Mouse (Mus musculus): ENCODE results near the gene Dusp28. TPM values are rescaled to one million over a fixed set of nuclear protein-coding genes. Genes with fewer than 3 reads are reported as not detected.

Gene Dusp28
- polyA plus RNA-seq, 1 experiment from 2014 or later: 17.5 TPM

- no peak overlapping the region for H3K4me2 ChIP-seq
- H3K27me3 ChIP-seq: no peaks in the 10 kb centered on the region
- no peak for ATAC-seq
- no peak overlapping the region for H3K4me3 ChIP-seq
- H3K9ac ChIP-seq: no peak overlapping the region
- H3K9me3 ChIP-seq (replicated peaks): no peaks in the 10 kb centered on the region
- H3K4me1 ChIP-seq: no peaks in the 10 kb centered on the region
- H3K36me3 ChIP-seq (ENCODE audit: poor library complexity, severe bottlenecking): no peaks in the 10 kb centered on the region
- H3K27ac ChIP-seq: no peak overlapping the region
- WGBS: 81% methylated on average over 5 of the region's 5 CpGs
Observed at GRCm38 (mm10) chr1:92880101-92880500, 26.7 kb upstream of the Dusp28 start.

DNA sequence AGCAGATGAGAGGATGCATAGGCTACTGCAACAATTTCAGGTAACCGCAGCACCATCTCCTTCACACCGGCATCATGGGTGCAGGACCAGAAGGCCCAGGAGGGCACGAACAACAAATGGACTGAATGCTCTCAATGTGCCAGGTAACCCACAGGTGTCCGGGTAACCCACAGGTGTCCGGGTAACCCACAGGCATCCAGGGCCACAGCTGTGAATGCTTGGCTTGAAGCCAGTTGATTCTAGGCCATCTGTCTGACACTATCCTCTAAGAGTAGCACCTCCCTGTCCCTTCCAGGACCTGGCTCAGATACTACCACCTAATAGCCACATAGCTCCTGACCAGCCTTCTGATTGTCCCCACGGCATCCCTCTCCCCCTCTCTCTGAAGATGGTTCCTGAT, 24.8 kb upstream of the Dusp28 start:
- no peaks in the 10 kb centered on the region for H3K27me3 ChIP-seq
- H3K9ac ChIP-seq: no peak overlapping the region
- no peak overlapping the region for H3K27ac ChIP-seq
- H3K4me2 ChIP-seq: no peak overlapping the region
- H3K36me3 ChIP-seq (ENCODE audit: poor library complexity, severe bottlenecking): no peaks in the 10 kb centered on the region
- no peak overlapping the region for H3K4me3 ChIP-seq
- 91% methylated on average over 6 of the region's 6 CpGs for WGBS
- no peaks in the 10 kb centered on the region for H3K9me3 ChIP-seq (replicated peaks)
- ATAC-seq: no peak
- H3K4me1 ChIP-seq: no peaks in the 10 kb centered on the region

- ATAC-seq: no peak
- no peaks in the 10 kb centered on the region for H3K36me3 ChIP-seq (ENCODE audit: poor library complexity, severe bottlenecking)
- H3K9ac ChIP-seq: no peak overlapping the region
- no peaks in the 10 kb centered on the region for H3K9me3 ChIP-seq (replicated peaks)
- 76% methylated on average over 7 of the region's 7 CpGs for WGBS
- no peak overlapping the region for H3K4me2 ChIP-seq
- H3K4me1 ChIP-seq: no peaks in the 10 kb centered on the region
- H3K27ac ChIP-seq: no peak overlapping the region
- no peaks in the 10 kb centered on the region for H3K27me3 ChIP-seq
- no peak overlapping the region for H3K4me3 ChIP-seq
Observed at GRCm38 (mm10) chr1:92888901-92889655, 17.7 kb upstream of the Dusp28 start.

DNA sequence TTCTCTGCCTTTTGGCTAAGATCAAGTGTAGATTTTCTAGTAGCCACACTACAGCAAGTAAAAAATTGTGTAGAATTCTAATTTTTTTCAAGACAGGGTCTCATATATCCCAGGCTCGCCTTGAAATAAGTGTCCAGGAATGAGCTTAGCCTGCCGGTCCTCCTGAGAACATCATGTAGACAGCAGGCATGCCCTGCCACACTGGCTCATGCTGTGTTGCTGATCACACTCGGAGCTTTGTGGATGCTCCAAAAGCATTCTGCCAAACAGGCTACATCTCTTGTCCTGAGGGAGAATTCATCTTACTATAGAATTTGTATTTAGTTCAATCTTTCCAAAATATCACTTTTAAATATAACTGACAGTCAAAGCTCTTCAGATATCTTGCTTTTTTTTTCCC, 14.0 kb upstream of the Dusp28 start:
- WGBS: 72% methylated on average over 3 of the region's 3 CpGs
- no peak overlapping the region for H3K27ac ChIP-seq
- H3K9me3 ChIP-seq (replicated peaks): no peaks in the 10 kb centered on the region
- ATAC-seq: no peak
- no peak overlapping the region for H3K4me2 ChIP-seq
- H3K9ac ChIP-seq: no peak overlapping the region
- no peak overlapping the region for H3K4me3 ChIP-seq
- H3K36me3 ChIP-seq (ENCODE audit: poor library complexity, severe bottlenecking): no peaks in the 10 kb centered on the region
- no peaks in the 10 kb centered on the region for H3K4me1 ChIP-seq
- no peaks in the 10 kb centered on the region for H3K27me3 ChIP-seq

GRCm38 (mm10) chr1:92893896-92894295, 12.9 kb upstream of the Dusp28 start:
- WGBS: 74% methylated on average over 3 of the region's 3 CpGs
- H3K9me3 ChIP-seq (replicated peaks): no peaks in the 10 kb centered on the region

GRCm38 (mm10) chr1:92895089-92895488, 11.7 kb upstream of the Dusp28 start:
- peak; percentile 82 for ATAC-seq

More at GRCm38 (mm10) chr1:92893896-92894295, 12.9 kb upstream of the Dusp28 start:
- H3K27me3 ChIP-seq: 0 out of 2 replicates have a peak, but pooled peaks cover 3% of the 10 kb centered on the region
- ATAC-seq: no peak
- H3K9ac ChIP-seq: no peak overlapping the region
- H3K36me3 ChIP-seq (ENCODE audit: poor library complexity, severe bottlenecking): no peaks in the 10 kb centered on the region
- no peak overlapping the region for H3K4me2 ChIP-seq
- H3K27ac ChIP-seq: no peak overlapping the region
- H3K4me3 ChIP-seq: no peak overlapping the region
- no peaks in the 10 kb centered on the region for H3K4me1 ChIP-seq

GRCm38 (mm10) chr1:92902786-92903185, 4.0 kb upstream of the Dusp28 start, which contains the start of gene Ankmy1:
Gene Ankmy1 (minus strand): TSS chr1:92902906.
- Histone ChIP-seq H3K36me3 (ENCODE audit: poor library complexity, severe bottlenecking) (no peaks in the 10 kb centered on the region), H3K9me3 (replicated peaks) (no peaks in the 10 kb centered on the region), H3K9ac (no peak within 1 kb of the TSS), H3K4me1 (peaks cover 23% of the 10 kb centered on the region), H3K27ac (peak within 1 kb of the TSS; percentile 31; the same call in 1 of the 2 replicates), H3K4me2 (peak within 1 kb of the TSS; percentile 55), H3K4me3 (peak within 1 kb of the TSS; percentile 21), H3K27me3 (peaks cover 20% of the 10 kb centered on the region)
- 2% methylated on average over 15 of the region's 15 CpGs for WGBS
- ATAC-seq: peak; percentile 41

More at GRCm38 (mm10) chr1:92895089-92895488, 11.7 kb upstream of the Dusp28 start:
- H3K4me2 ChIP-seq: no peak overlapping the region
- H3K27me3 ChIP-seq: peaks cover 10% of the 10 kb centered on the region; the same call in 1 of the 2 replicates
- no peak overlapping the region for H3K27ac ChIP-seq
- H3K36me3 ChIP-seq (ENCODE audit: poor library complexity, severe bottlenecking): no peaks in the 10 kb centered on the region
- no peaks in the 10 kb centered on the region for H3K9me3 ChIP-seq (replicated peaks)
- WGBS: 11% methylated on average over 3 of the region's 3 CpGs
- H3K4me3 ChIP-seq: no peak overlapping the region
- H3K9ac ChIP-seq: no peak overlapping the region
- no peaks in the 10 kb centered on the region for H3K4me1 ChIP-seq

DNA sequence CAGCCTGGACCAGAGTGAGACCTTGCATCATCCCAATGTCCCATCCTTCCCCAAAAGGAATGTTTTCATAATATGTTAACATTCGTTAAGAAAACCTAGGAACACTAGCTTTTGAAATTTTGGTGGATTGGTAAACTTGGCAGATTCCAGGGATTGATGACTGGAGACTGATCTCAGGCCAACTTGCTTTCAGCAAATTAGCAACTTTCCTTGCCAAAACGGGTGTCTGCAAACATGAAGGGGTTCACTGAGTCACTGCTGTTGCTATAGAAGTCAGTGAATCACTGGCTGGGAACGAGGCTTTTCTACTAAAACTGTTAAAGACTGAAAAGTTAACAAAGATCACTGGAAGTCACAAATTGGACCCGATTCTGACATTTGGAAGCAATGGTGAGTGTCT, 3.2 kb upstream of the Dusp28 start:
- Histone ChIP-seq H3K4me2 (no peak overlapping the region), H3K36me3 (ENCODE audit: poor library complexity, severe bottlenecking) (no peaks in the 10 kb centered on the region), H3K9ac (no peak overlapping the region), H3K4me3 (no peak overlapping the region), H3K27me3 (peaks cover 20% of the 10 kb centered on the region), H3K9me3 (replicated peaks) (no peaks in the 10 kb centered on the region), H3K4me1 (peaks cover 31% of the 10 kb centered on the region), H3K27ac (no peak overlapping the region)
- ATAC-seq: no peak
- 72% methylated on average over 4 of the region's 4 CpGs for WGBS

DNA sequence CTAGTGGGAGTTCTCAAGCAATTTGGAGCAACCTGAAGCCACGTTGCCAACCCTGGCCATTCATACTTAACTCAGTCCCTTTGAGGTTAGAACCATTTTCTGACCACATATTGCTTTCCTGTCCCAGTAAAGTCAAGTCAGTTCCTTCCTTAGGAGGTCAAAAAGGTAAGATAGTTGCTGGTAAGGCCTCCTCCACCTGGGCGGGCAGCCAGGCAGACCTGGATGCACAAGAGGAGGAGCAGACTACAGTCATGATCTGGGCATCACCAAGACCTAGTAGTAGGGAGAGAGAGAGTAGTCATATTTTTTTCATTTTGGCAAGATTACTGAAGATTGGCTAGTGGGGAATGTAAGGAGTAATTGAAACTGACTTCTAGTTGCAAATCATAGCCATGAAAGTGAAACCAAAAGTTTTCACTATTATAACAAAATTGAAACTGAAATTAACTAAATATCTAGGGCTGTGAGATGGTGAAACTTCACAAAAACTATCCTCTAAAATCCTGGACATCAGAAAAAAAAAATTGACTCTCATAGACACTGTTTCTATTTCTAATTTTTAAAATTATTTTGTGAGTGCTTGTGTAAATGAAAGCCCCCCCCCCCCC, 974 bp upstream of the Dusp28 start:
- H3K36me3 ChIP-seq (ENCODE audit: poor library complexity, severe bottlenecking): no peaks in the 10 kb centered on the region
- no peak overlapping the region for H3K4me3 ChIP-seq
- no peak overlapping the region for H3K4me2 ChIP-seq
- peaks cover 11% of the 10 kb centered on the region for H3K27me3 ChIP-seq
- no peaks in the 10 kb centered on the region for H3K9me3 ChIP-seq (replicated peaks)
- ATAC-seq: no peak
- no peak overlapping the region for H3K27ac ChIP-seq
- H3K9ac ChIP-seq: no peak overlapping the region
- WGBS: 91% methylated on average over 2 of the region's 2 CpGs
- peaks cover 44% of the 10 kb centered on the region for H3K4me1 ChIP-seq

DNA sequence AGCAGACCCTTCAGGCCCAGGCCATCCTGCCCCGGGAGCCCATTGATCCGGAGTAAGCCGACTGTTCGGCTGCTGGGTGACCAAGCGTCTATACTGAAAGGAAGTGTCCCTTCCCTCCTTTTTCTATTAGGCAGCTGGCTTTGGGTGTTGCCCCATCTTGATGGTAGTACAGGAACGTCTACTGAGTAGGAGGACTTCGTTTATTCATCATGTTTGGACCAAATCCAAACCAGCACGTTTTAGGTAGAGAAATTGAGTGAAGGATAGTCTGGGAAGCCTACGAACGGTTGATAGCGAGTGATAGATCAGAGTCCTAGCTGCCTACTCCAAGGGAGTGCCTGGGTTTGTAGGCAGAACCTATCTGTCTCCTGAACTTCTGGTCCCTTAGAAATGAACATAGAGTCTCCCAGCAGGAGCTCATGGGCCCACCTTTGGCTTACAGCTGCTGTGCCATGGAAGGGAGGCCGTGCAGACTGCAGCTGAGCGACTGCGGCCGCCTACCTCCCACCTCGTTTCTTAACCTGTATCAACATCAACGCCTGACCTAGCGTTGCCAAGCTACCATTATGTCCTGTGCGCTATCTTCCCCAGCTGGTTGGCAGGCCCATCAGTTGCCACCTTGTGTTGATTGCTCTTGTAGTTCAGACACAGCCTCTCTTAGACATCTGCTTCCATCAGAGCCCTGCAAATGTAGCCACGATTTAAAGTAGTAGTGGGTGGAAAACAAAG, 1.0 kb downstream of the Dusp28 start:
- 0 out of 2 replicates have a peak, but pooled peaks cover 4% of the 10 kb centered on the region for H3K27me3 ChIP-seq
- H3K4me3 ChIP-seq: peak overlapping the region; percentile 57
- H3K36me3 ChIP-seq (ENCODE audit: poor library complexity, severe bottlenecking): no peaks in the 10 kb centered on the region
- peak overlapping the region; percentile 72 for H3K4me2 ChIP-seq
- 43% methylated on average over 20 of the region's 20 CpGs for WGBS
- H3K4me1 ChIP-seq: peaks cover 56% of the 10 kb centered on the region
- H3K27ac ChIP-seq: peak overlapping the region; percentile 80
- H3K9me3 ChIP-seq (replicated peaks): no peaks in the 10 kb centered on the region
- ATAC-seq: no peak
- H3K9ac ChIP-seq: peak overlapping the region; percentile 70

DNA sequence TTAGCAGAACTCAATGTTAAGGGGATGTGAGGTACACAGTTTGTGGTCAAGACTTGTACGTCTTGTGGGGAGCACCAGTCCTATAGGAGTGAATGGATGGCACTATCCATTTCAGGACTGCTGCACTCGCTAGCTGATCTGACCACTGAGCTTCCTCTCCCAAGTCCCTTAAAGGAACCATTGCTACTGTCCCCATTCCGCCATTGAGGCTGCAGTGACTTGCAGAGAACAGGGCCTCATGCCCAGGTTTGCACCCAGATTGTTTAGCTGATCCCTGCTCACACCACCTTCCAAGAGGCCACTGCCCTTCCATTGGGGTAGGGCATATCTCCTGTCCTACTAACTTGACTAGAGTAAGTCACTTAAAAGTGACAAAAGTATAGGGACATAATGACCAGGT, 1.9 kb downstream of the Dusp28 start:
- Histone ChIP-seq H3K9me3 (replicated peaks) (no peaks in the 10 kb centered on the region), H3K4me1 (peaks cover 53% of the 10 kb centered on the region)

DNA sequence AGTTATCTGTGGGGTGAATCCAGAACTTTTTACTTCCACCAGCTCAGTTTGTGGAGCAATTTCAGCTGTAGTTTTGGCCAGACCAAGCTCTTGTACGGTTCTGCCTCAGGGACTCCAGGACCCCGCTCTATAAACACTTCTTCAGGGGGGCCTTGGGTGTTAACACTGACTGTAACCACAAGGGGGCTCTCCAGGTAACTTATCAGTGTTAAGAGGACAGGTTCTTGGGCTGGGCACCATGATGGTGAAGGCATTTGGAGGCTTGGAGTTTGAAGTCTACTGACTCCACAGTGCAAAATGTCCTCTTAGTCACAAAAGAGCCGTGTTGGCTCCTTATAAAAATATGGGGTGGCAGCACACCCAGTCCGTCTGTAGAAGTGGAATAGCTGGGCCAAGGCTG, 2.3 kb downstream of the Dusp28 start:
- Histone ChIP-seq H3K4me3 (no peak overlapping the region), H3K4me1 (peaks cover 53% of the 10 kb centered on the region), H3K9ac (no peak overlapping the region), H3K4me2 (no peak overlapping the region), H3K27me3 (0 out of 2 replicates have a peak, but pooled peaks cover 4% of the 10 kb centered on the region), H3K36me3 (ENCODE audit: poor library complexity, severe bottlenecking) (peaks cover 5% of the 10 kb centered on the region; the same call in 1 of the 2 replicates), H3K27ac (no peak overlapping the region), H3K9me3 (replicated peaks) (no peaks in the 10 kb centered on the region)
- ATAC-seq: no peak
- 65% methylated on average over 4 of the region's 4 CpGs for WGBS

More for the DNA sequence above, 1.9 kb downstream of the Dusp28 start:
- H3K36me3 ChIP-seq (ENCODE audit: poor library complexity, severe bottlenecking): peaks cover under 1% of the 10 kb centered on the region; the same call in 1 of the 2 replicates
- H3K4me3 ChIP-seq: no peak overlapping the region
- H3K4me2 ChIP-seq: no peak overlapping the region
- WGBS: 88% methylated on average over 3 of the region's 3 CpGs
- H3K27me3 ChIP-seq: 0 out of 2 replicates have a peak, but pooled peaks cover 4% of the 10 kb centered on the region
- no peak overlapping the region for H3K27ac ChIP-seq
- H3K9ac ChIP-seq: no peak overlapping the region
- no peak for ATAC-seq
